Mouse (Mus musculus) erythroblast, embryonic 14.5 days (primary cell): ENCODE measurements around the gene Olfr631. TPM values are rescaled to one million over a fixed set of nuclear protein-coding genes. Genes with fewer than 3 reads are reported as not detected.
A peak's percentile ranks its signal among the peaks of the same experiment; 100 is the strongest.

Source experiments
- H3K27me3 ChIP-seq: 2 replicates; pipeline ENCODE4 v1.6.1; 2012; ENCODE audit warnings: inconsistent platforms; ENCODE audit not compliant: control insufficient read depth
- H3K36me3 ChIP-seq: 2 replicates; pipeline ENCODE4 v1.6.1; 2012; ENCODE audit warnings: mild to moderate bottlenecking, inconsistent platforms; ENCODE audit not compliant: control insufficient read depth
- H3K4me1 ChIP-seq: 2 replicates; pipeline ENCODE4 v1.6.1; 2012; ENCODE audit warnings: inconsistent platforms; ENCODE audit not compliant: control insufficient read depth
- H3K4me3 ChIP-seq: replicated peaks from 2 replicates; pipeline ENCODE3; 2012; ENCODE audit warnings: moderate library complexity, mild to moderate bottlenecking, inconsistent platforms
- H3K9me3 ChIP-seq: 2 replicates; pipeline ENCODE4 v1.6.1; 2012; ENCODE audit warnings: low read length, inconsistent platforms, mixed read lengths; ENCODE audit not compliant: control insufficient read depth
- GATA1 ChIP-seq: IDR thresholded peaks from 2 replicates; pipeline ENCODE4 v1.6.1; 2012; ENCODE audit warnings: low read length, inconsistent platforms, mixed read lengths
- TAL1 ChIP-seq: IDR thresholded peaks from 3 replicates; pipeline ENCODE4 v1.6.1; 2012; ENCODE audit warnings: low read length, inconsistent platforms, mixed read lengths
- polyA plus RNA-seq: library from polyadenylated mRNA; stranded (reverse); fragments of >175 nt; gene quantifications from 2 replicates; pipeline ENCODE4 v1.2.3, GENCODE M21; 2012

The Olfr631 gene
- polyA plus RNA-seq: 0.10 TPM in 1 of 2 replicates, not detected in the other

- TF ChIP-seq GATA1 (no peak), TAL1 (no peak)
- no peaks in the 10 kb centered on the region for H3K36me3 ChIP-seq
- H3K27me3 ChIP-seq: peaks cover 30% of the 10 kb centered on the region
- H3K4me1 ChIP-seq: peaks cover 8% of the 10 kb centered on the region
- no peaks in the 10 kb centered on the region for H3K9me3 ChIP-seq
- H3K4me3 ChIP-seq: no peak within 1 kb of the TSS
Measured at GRCm38 (mm10) chr7:103928525-103928924, at the start of gene Olfr631. TSS of gene Olfr631 (plus strand) at chr7:103928825.

GRCm38 (mm10) chr7:103886152-103886551 is 42.5 kb upstream of the Olfr631 start, which contains the start of gene Olfr66:
TSS of gene Olfr66 (minus strand) at chr7:103886252.
- H3K36me3 ChIP-seq: no peaks in the 10 kb centered on the region
- no peaks in the 10 kb centered on the region; the same call in 1 of the 2 replicates for H3K9me3 ChIP-seq
- H3K4me1 ChIP-seq: peaks cover 21% of the 10 kb centered on the region
- TF ChIP-seq GATA1: no peak
- no peak for TF ChIP-seq TAL1
- no peak within 1 kb of the TSS for H3K4me3 ChIP-seq
- H3K27me3 ChIP-seq: peaks cover 68% of the 10 kb centered on the region

- Histone ChIP-seq H3K4me3 (no peak within 1 kb of the TSS), H3K36me3 (no peaks in the 10 kb centered on the region), H3K9me3 (no peaks in the 10 kb centered on the region), H3K4me1 (peaks cover 17% of the 10 kb centered on the region), H3K27me3 (peaks cover 59% of the 10 kb centered on the region)
- TF ChIP-seq TAL1 (no peak), GATA1 (no peak)
Measured at GRCm38 (mm10) chr7:103894385-103894784, 34.2 kb upstream of the Olfr631 start, which contains the start of gene Olfr64. TSS of gene Olfr64 (minus strand) at chr7:103894485.

GRCm38 (mm10) chr7:103903187-103903586 is 25.4 kb upstream of the Olfr631 start, which contains the start of gene Olfr65:
TSS of gene Olfr65 (plus strand) at chr7:103903487.
- Histone ChIP-seq H3K4me1 (peaks cover 19% of the 10 kb centered on the region), H3K27me3 (peaks cover 77% of the 10 kb centered on the region), H3K4me3 (no peak within 1 kb of the TSS), H3K9me3 (no peaks in the 10 kb centered on the region), H3K36me3 (no peaks in the 10 kb centered on the region; the same call in 1 of the 2 replicates)
- TF ChIP-seq TAL1 (no peak), GATA1 (no peak)

- Histone ChIP-seq H3K4me3 (peak overlapping the region; percentile 37), H3K4me1 (peaks cover 83% of the 10 kb centered on the region), H3K27me3 (peaks cover 13% of the 10 kb centered on the region), H3K9me3 (no peaks in the 10 kb centered on the region), H3K36me3 (no peaks in the 10 kb centered on the region; the same call in 1 of the 2 replicates)
- peak; percentile 97 for TF ChIP-seq TAL1
- peak; percentile 84 for TF ChIP-seq GATA1
Measured at GRCm38 (mm10) chr7:103910047-103910446, 18.6 kb upstream of the Olfr631 start.

GRCm38 (mm10) chr7:103912969-103913511 is 15.6 kb upstream of the Olfr631 start:
- Histone ChIP-seq H3K27me3 (peaks cover 11% of the 10 kb centered on the region), H3K4me3 (peak overlapping the region; percentile 50), H3K4me1 (peaks cover 91% of the 10 kb centered on the region), H3K36me3 (no peaks in the 10 kb centered on the region), H3K9me3 (no peaks in the 10 kb centered on the region)
- TF ChIP-seq TAL1 (no peak), GATA1 (peak; percentile 52; the same call in 1 of the 2 replicates)

GRCm38 (mm10) chr7:103915338-103915737 is 13.3 kb upstream of the Olfr631 start:
- H3K4me3 ChIP-seq: peak overlapping the region; percentile 35
- H3K9me3 ChIP-seq: no peaks in the 10 kb centered on the region
- TF ChIP-seq TAL1 (peak; percentile 80), GATA1 (peak; percentile 73)
- peaks cover 77% of the 10 kb centered on the region for H3K4me1 ChIP-seq
- H3K27me3 ChIP-seq: peaks cover 28% of the 10 kb centered on the region
- no peaks in the 10 kb centered on the region for H3K36me3 ChIP-seq

GRCm38 (mm10) chr7:103934264-103934663 is 5.6 kb downstream of the Olfr631 start, which contains the start of gene Olfr632:
TSS of gene Olfr632 (plus strand) at chr7:103934347.
- no peak within 1 kb of the TSS for H3K4me3 ChIP-seq

GRCm38 (mm10) chr7:103942730-103943129 is 14.1 kb downstream of the Olfr631 start:
- Histone ChIP-seq H3K4me1 (peaks cover 24% of the 10 kb centered on the region), H3K27me3 (peaks cover 8% of the 10 kb centered on the region), H3K9me3 (no peaks in the 10 kb centered on the region), H3K36me3 (no peaks in the 10 kb centered on the region), H3K4me3 (no peak overlapping the region)
- TF ChIP-seq GATA1: no peak
- no peak for TF ChIP-seq TAL1

More at GRCm38 (mm10) chr7:103934264-103934663, 5.6 kb downstream of the Olfr631 start, which contains the start of gene Olfr632:
- Histone ChIP-seq H3K9me3 (no peaks in the 10 kb centered on the region), H3K4me1 (peaks cover 19% of the 10 kb centered on the region), H3K36me3 (no peaks in the 10 kb centered on the region), H3K27me3 (peaks cover 40% of the 10 kb centered on the region)
- no peak for TF ChIP-seq TAL1
- no peak for TF ChIP-seq GATA1
